Mouse (Mus musculus): Measurements from ENCODE around the gene Krt35.

DNA sequence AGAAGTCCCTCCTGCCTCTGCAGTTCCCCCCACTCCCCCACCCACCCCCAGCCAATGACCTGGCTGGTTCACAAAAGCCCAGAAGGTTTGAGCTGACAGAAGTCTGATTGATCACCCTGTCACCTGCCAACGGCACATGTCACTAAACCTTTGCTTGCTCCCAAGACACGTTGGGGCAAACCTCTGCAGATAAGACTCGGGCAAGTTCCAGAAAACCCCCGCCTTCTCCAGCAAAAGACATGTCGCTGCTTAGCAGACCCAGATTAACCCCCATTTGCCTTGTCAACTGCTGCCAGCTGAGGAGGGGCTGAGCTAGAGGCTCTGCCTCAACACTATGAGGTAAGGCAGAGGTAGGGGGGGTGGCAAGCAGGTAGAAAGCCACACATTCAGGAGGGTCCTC, 40.5 kb upstream of the Krt35 start:
- TF ChIP-seq TAL1 (IDR thresholded peaks at IDR 0.05; ENCODE audit: low read length) (no peak), GATA1 (IDR thresholded peaks at IDR 0.05; ENCODE audit: low read length) (no peak)
